Mouse (Mus musculus) liver, embryonic 16.5 days (tissue): ENCODE measurements around the gene Gm21885. TPM values are rescaled to one million over a fixed set of nuclear protein-coding genes. Genes with fewer than 3 reads are reported as not detected.

Source experiments
- ATAC-seq: fragments of 200-750 bp; cut with Nextera tagmentation; 2 replicates; pipeline ENCODE4 v1.8.0; 2017; ENCODE audit warnings: low read depth, mild to moderate bottlenecking, moderate number of reproducible peaks, moderate library complexity
- H3K27ac ChIP-seq: fragments of 300-500 bp; sonication (generic); 2 replicates; pipeline ENCODE4 v1.5.1; 2014; ENCODE audit warnings: mild to moderate bottlenecking, low read length
- H3K27me3 ChIP-seq: fragments of 300-500 bp; sonication (generic); 2 replicates; pipeline ENCODE4 v1.6.1; 2014; ENCODE audit warnings: low read depth, low read length, mixed read lengths; ENCODE audit not compliant: control insufficient read depth, insufficient read depth
- H3K36me3 ChIP-seq: fragments of 300-500 bp; sonication (generic); 2 replicates; pipeline ENCODE4 v1.6.1; 2014; ENCODE audit warnings: mild to moderate bottlenecking; ENCODE audit not compliant: control insufficient read depth, insufficient read depth
- H3K4me1 ChIP-seq: fragments of 300-500 bp; sonication (generic); 2 replicates; pipeline ENCODE4 v1.6.1; 2014; ENCODE audit warnings: low read depth, low read length, mixed read lengths; ENCODE audit not compliant: control insufficient read depth
- H3K4me2 ChIP-seq: fragments of 300-500 bp; sonication (generic); 2 replicates; pipeline ENCODE4 v1.6.1; 2014; ENCODE audit warnings: low read depth, low read length, mixed read lengths
- H3K4me3 ChIP-seq: fragments of 300-500 bp; sonication (generic); 2 replicates; pipeline ENCODE4 v1.5.1; 2014; ENCODE audit warnings: low read depth, mild to moderate bottlenecking, low read length
- H3K9ac ChIP-seq: fragments of 300-500 bp; sonication (generic); 2 replicates; pipeline ENCODE4 v1.6.1; 2014; ENCODE audit warnings: low read depth, low read length
- H3K9me3 ChIP-seq: fragments of 300-500 bp; sonication (generic); replicated peaks from 2 replicates; pipeline ENCODE4 v1.6.1; 2016; ENCODE audit warnings: low read length; ENCODE audit not compliant: control insufficient read depth
- WGBS: fragments of 180-500 bp; shearing (Covaris S2); extraction: QIAGEN DNeasy Blood & Tissue Kit; methylation state at CpG from one replicate; pipeline ENCODE4 v1.1.7; 2014; ENCODE audit not compliant: insufficient replicate concordance; 5-methylcytosine and 5-hydroxymethylcytosine counted together
- polyA plus RNA-seq: library from polyadenylated mRNA; unstranded; fragments of >200 nt; fragmentation: Nextera tagmentation; extraction: Ambion mirVana; gene quantifications from 2 replicates; pipeline ENCODE4 v1.2.1, GENCODE M21; 2015

Gene Gm21885
- polyA plus RNA-seq, 1 experiment from 2014 or later = 0.96 TPM

GRCm38 (mm10) chr11:94294996-94295845, 13.5 kb downstream of the Gm21885 start:
- H3K27ac ChIP-seq = no peak overlapping the region
- peaks cover 81% of the 10 kb centered on the region for H3K36me3 ChIP-seq
- H3K4me3 ChIP-seq = no peak overlapping the region
- H3K9ac ChIP-seq = no peak overlapping the region
- no peak for ATAC-seq
- H3K9me3 ChIP-seq = no peaks in the 10 kb centered on the region
- peaks cover 6% of the 10 kb centered on the region for H3K4me1 ChIP-seq
- H3K27me3 ChIP-seq = no peaks in the 10 kb centered on the region
- H3K4me2 ChIP-seq = no peak overlapping the region
- WGBS = 89% methylated on average over 9 of the region's 9 CpGs

GRCm38 (mm10) chr11:94312733-94313132, 31.1 kb downstream of the Gm21885 start:
- Histone ChIP-seq H3K27me3 (no peaks in the 10 kb centered on the region), H3K9ac (no peak overlapping the region), H3K4me3 (no peak overlapping the region), H3K27ac (no peak overlapping the region), H3K4me1 (peaks cover 37% of the 10 kb centered on the region), H3K4me2 (no peak overlapping the region), H3K36me3 (peaks cover 7% of the 10 kb centered on the region), H3K9me3 (no peaks in the 10 kb centered on the region)
- no peak for ATAC-seq
- WGBS = 66% methylated on average over 1 of the region's 1 CpGs

- Histone ChIP-seq H3K4me2 (no peak overlapping the region), H3K9me3 (no peaks in the 10 kb centered on the region), H3K27me3 (no peaks in the 10 kb centered on the region), H3K36me3 (peaks cover 2% of the 10 kb centered on the region; the same call in 1 of the 2 replicates), H3K27ac (peak overlapping the region; percentile 8; the same call in 1 of the 2 replicates), H3K9ac (no peak overlapping the region), H3K4me3 (no peak overlapping the region), H3K4me1 (peaks cover 50% of the 10 kb centered on the region)
- 26% methylated on average over 2 of the region's 2 CpGs for WGBS
- ATAC-seq = peak; percentile 61; the same call in 1 of the 2 replicates
Observed at GRCm38 (mm10) chr11:94314098-94314652, 32.5 kb downstream of the Gm21885 start.

DNA sequence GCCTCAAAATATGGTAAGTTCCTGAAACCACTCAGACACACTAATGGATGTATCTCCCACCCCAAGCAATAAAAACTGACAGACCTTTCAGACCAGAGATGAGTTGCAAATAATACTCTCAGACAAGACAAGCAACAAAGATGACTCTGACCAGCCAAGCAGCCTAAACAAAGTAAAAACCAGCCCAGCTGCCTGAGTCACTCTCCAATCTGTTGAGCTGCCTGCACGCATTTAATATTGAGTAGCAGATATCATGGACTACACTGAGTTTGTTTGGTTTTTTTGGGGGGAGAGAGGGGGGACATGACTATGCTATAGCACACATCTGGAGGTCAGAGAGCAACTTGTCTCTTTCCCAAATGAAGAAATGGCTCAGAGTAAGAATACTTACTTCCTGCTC, 33.6 kb downstream of the Gm21885 start:
- no peaks in the 10 kb centered on the region for H3K9me3 ChIP-seq
- no peak for ATAC-seq
- 0 out of 2 replicates have a peak overlapping the region, but pooled peaks have one; percentile 41 for H3K27ac ChIP-seq
- WGBS = 32% methylated on average over 1 of the region's 1 CpGs
- H3K4me3 ChIP-seq = no peak overlapping the region
- peaks cover 2% of the 10 kb centered on the region; the same call in 1 of the 2 replicates for H3K36me3 ChIP-seq
- no peaks in the 10 kb centered on the region for H3K27me3 ChIP-seq
- peaks cover 59% of the 10 kb centered on the region for H3K4me1 ChIP-seq
- H3K9ac ChIP-seq = no peak overlapping the region
- no peak overlapping the region; the same call in 1 of the 2 replicates for H3K4me2 ChIP-seq

DNA sequence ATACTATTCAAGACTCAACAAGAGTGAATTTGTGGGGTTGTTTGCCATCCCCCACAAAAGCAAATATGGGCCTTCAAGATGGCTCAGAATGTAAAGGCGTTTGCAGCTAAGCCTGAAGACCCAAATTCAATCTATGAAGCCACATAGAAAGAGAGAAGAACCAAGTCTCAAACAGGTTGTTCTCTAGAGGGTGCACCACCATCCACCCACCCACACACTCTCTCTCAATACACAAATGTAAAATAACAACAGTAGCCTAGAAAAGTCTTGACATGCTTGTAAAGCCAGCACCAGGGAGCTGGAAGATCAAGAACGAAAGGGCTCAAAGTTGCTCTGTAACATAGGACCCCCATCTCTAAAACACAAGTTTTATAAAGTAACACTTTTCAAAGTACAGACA, 34.9 kb downstream of the Gm21885 start:
- no peak for ATAC-seq
- Histone ChIP-seq H3K9me3 (no peaks in the 10 kb centered on the region), H3K36me3 (peaks cover 2% of the 10 kb centered on the region; the same call in 1 of the 2 replicates), H3K27me3 (no peaks in the 10 kb centered on the region), H3K4me1 (peaks cover 59% of the 10 kb centered on the region), H3K4me3 (0 out of 2 replicates have a peak overlapping the region, but pooled peaks have one; percentile 1), H3K27ac (peak overlapping the region; percentile 30; the same call in 1 of the 2 replicates), H3K9ac (peak overlapping the region; percentile 7; the same call in 1 of the 2 replicates), H3K4me2 (peak overlapping the region; percentile 25)
- 72% methylated on average over 2 of the region's 2 CpGs for WGBS

DNA sequence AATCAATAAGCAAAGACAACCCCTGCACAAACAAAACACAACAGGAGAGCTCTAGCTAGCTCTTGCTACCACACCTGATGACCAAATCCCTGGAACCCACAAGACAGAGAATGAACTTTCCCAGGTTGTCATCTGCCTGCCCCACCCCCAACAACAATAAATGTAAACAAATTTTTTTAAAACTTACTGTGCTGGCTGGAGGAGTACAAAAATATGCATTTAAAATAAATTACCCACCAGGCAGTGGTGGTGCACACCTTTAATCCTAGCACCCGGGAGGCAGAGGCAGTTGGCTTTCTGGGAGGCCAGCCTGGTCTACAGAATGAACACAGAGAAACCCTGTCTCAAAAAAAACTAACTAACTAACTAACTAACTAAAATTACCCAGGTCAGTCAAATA, 35.3 kb downstream of the Gm21885 start:
- peaks cover 2% of the 10 kb centered on the region; the same call in 1 of the 2 replicates for H3K36me3 ChIP-seq
- no peaks in the 10 kb centered on the region for H3K9me3 ChIP-seq
- H3K9ac ChIP-seq = no peak overlapping the region
- H3K4me3 ChIP-seq = no peak overlapping the region
- no peaks in the 10 kb centered on the region for H3K27me3 ChIP-seq
- H3K4me1 ChIP-seq = peaks cover 59% of the 10 kb centered on the region
- no peak for ATAC-seq
- H3K27ac ChIP-seq = no peak overlapping the region; the same call in 1 of the 2 replicates
- H3K4me2 ChIP-seq = peak overlapping the region; percentile 42; the same call in 1 of the 2 replicates
- 75% methylated on average over 1 of the region's 1 CpGs for WGBS

- 47% methylated on average over 4 of the region's 4 CpGs for WGBS
- Histone ChIP-seq H3K27me3 (no peaks in the 10 kb centered on the region), H3K9ac (no peak overlapping the region; the same call in 1 of the 2 replicates), H3K4me3 (no peak overlapping the region), H3K4me1 (peaks cover 62% of the 10 kb centered on the region), H3K4me2 (peak overlapping the region; percentile 42), H3K36me3 (peaks cover 2% of the 10 kb centered on the region; the same call in 1 of the 2 replicates), H3K9me3 (no peaks in the 10 kb centered on the region), H3K27ac (peak overlapping the region; percentile 29; the same call in 1 of the 2 replicates)
- ATAC-seq = no peak
Observed at GRCm38 (mm10) chr11:94317515-94317914, 35.8 kb downstream of the Gm21885 start.

DNA sequence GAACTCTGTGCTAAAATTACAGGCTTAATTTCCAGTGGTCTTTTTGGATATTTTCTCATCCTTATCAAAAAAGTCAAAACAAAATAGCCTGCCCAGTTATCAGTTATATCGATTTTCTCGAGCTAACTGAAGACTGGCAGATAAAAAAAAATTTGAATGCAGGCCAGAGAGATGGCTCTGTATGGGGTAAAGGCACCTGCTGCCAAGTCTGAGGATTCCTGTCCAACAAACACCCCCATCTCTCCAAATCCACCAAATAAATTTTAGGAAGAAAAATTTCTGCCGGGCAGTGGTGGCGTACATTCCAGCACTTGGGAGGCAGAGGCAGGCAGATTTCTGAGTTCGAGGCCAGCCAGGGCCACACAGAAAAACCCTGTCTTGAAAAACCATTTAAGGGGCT, 36.4 kb downstream of the Gm21885 start:
- Histone ChIP-seq H3K9me3 (no peaks in the 10 kb centered on the region), H3K27me3 (no peaks in the 10 kb centered on the region), H3K27ac (no peak overlapping the region), H3K9ac (no peak overlapping the region), H3K4me2 (peak overlapping the region; percentile 42), H3K4me3 (no peak overlapping the region; the same call in 1 of the 2 replicates), H3K36me3 (peaks cover 2% of the 10 kb centered on the region; the same call in 1 of the 2 replicates), H3K4me1 (peaks cover 67% of the 10 kb centered on the region)
- 56% methylated on average over 5 of the region's 5 CpGs for WGBS
- ATAC-seq = no peak
